Mouse (Mus musculus): ENCODE results near the gene Tom1l2. TPM values are rescaled to one million over a fixed set of nuclear protein-coding genes. Genes with fewer than 3 reads are reported as not detected.

The Tom1l2 gene
- polyA plus RNA-seq, 1 experiment, result 187 TPM

DNA sequence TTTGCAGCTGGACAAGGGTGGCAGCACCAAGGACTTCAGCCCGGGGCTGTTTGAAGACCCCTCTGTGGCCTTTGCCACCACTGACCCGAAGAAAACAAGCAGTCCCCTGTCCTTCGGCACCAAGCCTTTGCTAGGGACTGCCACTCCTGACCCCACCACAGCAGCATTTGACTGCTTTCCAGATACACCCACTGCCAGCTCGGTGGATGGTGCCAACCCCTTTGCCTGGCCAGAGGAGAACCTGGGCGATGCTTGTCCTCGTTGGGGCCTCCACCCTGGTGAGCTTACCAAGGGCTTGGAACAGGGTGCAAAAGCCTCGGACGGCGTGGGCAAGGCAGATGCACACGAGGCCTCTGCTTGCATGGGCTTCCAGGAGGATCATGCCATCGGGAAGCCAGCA, 165.6 kb downstream of the Tom1l2 start:
- no peak for DNase-seq (ENCODE audit: extremely low spot score in 1 of 2, low spot score in 1 of 2)

- DNase-seq (ENCODE audit: extremely low spot score in 1 of 2, low spot score in 1 of 2), result no peak
Observed at GRCm38 (mm10) chr11:60185396-60186231, 167.1 kb downstream of the Tom1l2 start.

DNA sequence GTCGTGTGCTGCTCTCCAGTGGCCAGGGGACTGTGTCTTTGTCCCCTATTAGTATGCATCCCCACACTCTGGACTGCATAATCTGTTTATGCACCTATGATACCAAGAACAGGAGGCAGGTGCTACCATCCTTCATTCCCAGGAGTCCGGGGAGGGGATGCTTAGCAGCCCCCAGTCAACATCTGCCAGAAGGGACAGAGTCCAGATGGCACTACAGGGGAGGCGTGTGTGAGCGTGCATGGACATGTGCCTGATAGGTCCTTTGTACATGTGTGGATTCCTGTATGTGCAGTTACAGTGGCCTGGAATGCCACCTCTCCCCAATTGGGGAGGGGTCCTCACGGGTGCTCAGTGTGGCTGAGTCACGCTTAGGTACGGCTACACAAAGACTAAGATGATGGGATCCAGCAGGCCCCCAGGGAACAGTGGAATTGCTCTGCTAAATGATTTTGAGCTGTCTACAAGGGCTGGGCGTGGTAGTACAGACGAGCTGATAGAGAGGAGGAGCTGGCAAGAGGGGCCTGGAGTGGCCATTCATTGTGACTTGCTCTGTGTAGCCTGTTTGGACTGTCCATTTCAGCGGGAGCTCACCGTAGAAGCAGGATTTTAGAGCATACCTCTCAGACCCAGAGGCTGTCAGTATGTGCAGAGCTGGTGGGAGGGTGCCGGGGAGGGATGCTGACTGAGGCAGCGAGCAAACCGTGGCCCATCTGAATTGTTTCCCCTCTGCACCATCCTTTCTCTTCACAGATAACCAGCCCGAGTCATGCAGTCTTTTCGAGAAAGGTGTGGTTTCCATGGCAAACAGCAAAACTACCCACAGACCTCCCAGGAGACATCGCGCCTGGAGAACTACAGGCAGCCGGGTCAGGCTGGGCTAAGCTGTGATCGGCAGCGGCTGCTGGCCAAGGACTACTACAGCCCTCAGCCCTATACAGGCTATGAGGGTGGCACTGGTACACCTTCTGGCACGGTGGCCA, 168.1 kb downstream of the Tom1l2 start:
- peak in 1 of 2 experiments; percentile 72 for DNase-seq (ENCODE audit: extremely low spot score in 1 of 2, low spot score in 1 of 2)

DNA sequence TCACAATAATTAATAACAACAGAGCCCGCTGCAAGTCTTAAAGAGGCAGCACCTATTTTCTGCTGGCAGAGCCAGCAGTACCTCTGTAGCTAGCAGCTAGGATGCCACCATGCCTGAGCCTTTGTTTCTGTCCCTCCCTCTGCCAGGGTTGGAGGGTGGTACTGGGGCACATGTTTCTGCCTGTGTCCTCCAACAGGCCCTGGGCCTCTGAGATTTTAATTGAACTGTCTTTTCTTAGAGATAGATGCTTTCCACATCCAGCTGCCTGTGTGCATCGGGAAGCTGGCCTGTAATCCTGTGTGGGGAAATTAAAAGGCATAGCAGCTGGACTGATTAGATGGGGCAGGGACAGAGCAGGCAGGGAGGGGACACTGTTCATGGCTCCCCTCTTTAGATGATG, 170.0 kb downstream of the Tom1l2 start:
- DNase-seq (ENCODE audit: extremely low spot score in 1 of 2, low spot score in 1 of 2), result no peak

DNA sequence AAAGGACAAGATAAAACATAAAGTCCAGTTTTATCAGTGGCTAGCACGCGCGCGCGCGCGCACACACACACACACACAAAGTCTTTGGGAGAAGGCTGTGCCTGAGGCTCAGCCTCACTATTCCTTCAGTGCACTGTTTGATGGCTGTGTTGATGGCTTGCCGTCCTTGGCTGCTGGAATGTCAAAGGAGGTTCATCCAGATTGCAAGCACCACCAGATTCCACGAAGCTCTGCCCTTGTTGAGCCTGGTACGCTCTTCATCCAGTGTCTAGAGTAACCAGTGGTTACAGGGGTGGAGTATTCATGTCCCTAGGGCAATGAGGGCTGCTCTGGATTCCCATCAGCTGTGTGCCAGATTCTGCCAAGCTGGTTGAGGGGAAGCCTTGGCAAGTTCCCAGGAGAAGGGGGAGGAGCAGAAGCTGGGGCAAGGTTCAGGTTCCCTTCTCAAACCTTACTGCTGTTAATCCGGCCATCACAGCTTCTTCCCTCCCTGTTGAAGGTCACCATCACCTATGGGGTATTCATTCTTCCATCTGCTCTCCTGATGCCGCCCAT, 170.5 kb downstream of the Tom1l2 start:
- DNase-seq (ENCODE audit: extremely low spot score in 1 of 2, low spot score in 1 of 2), result peak in 1 of 2 experiments; percentile 48

DNA sequence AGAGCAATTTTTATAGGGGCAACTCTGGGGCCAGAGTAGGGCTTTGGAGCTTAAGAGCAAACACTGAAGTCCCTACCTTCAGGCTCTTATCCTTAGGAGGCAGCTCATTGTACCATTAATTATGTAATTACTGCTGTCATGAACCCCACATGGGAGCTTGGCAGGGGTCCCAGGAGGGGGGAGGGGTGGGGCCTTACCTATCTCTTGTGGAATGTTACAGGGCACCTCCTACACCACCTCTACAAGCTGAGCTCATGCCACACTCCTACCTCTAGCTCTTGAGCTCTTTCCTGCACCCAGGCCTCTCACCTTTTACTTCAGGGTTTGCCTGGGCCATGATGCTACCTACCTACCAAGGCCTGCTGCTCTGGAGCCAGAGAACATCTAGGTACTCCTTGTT, 174.2 kb downstream of the Tom1l2 start:
- DNase-seq (ENCODE audit: extremely low spot score in 1 of 2, low spot score in 1 of 2), result peak in 1 of 2 experiments; percentile 38

DNA sequence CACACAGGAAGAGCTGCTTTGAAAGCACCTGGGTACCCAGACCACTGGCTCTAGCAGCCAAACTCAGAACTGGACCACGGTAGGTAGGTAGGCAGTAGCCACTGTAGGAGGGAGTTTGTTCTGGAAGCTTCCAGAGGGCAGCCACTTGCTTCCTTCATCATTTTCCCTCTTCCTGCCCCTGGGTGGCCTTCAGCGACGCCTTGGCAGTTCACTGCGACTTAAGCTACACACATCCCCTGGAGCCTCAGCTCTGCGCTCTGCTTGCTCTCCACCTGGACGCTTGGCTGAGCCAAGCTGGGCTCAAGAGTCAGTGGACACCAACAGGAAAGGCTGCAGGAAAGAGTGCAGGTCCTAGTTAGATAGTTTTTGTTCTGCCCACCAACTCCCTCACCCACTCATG, 174.7 kb downstream of the Tom1l2 start:
- no peak for DNase-seq (ENCODE audit: extremely low spot score in 1 of 2, low spot score in 1 of 2)

DNA sequence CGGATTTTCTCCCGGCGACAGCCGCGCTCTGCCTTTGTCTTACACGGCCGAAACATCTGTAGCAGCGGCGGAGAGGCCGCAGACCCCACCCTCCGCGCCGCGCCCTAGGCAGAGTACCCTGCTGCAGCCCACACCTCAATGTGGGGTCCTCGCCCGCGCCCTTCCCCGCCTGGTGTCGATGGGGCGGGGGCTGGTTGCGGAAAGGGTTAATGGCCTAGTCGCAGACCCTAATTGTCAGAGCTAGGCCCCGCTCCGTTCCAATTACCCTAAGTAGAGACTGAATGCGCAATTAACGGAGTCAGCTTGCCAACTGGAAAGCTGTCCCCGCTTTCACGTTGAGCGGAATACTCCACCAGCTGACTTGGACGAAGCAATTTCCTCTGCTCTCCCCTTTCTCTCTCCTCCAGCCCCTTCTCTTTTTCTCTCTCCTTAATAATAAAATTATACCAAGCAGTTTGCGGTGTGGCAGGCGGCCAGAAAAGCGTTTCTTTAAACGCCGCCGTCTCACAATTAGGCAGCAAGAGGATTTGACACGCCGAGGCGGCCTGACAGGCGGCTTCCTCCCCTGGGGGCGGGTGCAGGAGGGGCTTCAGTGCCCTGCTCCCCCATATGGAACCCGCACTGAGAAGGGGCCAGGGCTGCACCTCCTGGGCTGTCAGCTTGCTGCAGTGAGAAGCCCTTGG, 175.6 kb downstream of the Tom1l2 start:
- DNase-seq (ENCODE audit: extremely low spot score in 1 of 2, low spot score in 1 of 2), result peak in 1 of 2 experiments; percentile 80

Other genes with a start within 250 kb of the Tom1l2 start
- 47.8 and 53.3 TPM in 2 replicates for gene Rai1, start 247.9 kb downstream of the Tom1l2 start, polyA plus RNA-seq (2012; rRNA removed)
- gene Srebf1, start 130.3 kb downstream of the Tom1l2 start, polyA plus RNA-seq (2012; rRNA removed), result 63.2 and 78.3 TPM in 2 replicates
- 11.7 and 12.5 TPM in 2 replicates for gene Drc3, start 424 bp upstream of the Tom1l2 start, polyA plus RNA-seq (2012; rRNA removed)
- 44.8 and 49.9 TPM in 2 replicates for gene Gid4, start 64.2 kb upstream of the Tom1l2 start, polyA plus RNA-seq (2012; rRNA removed)
- gene Atpaf2, start 65.6 kb upstream of the Tom1l2 start, polyA plus RNA-seq (2012; rRNA removed), result 29.7 and 32.3 TPM in 2 replicates
- gene Drg2, start 101.7 kb upstream of the Tom1l2 start, polyA plus RNA-seq (2012; rRNA removed), result 70.4 and 77.4 TPM in 2 replicates
- gene Myo15, start 116.4 kb upstream of the Tom1l2 start, polyA plus RNA-seq (2012; rRNA removed), result 0.15 and 0.20 TPM in 2 replicates
- gene Alkbh5, start 183.5 kb upstream of the Tom1l2 start, polyA plus RNA-seq (2012; rRNA removed), result 19.0 and 19.3 TPM in 2 replicates

Data from frontal cortex, adult 2 months (tissue).